Mouse (Mus musculus) mesoderm, embryonic 11.5 days (tissue): ENCODE data around the gene Depp1.
A peak's percentile ranks its signal among the peaks of the same experiment; 100 is the strongest.

Experiments
- DNase-seq: peaks from one replicate; pipeline ENCODE4 v3.0.0-alpha.2; 2012; ENCODE audit warnings: low read depth, low spot score

Gene Depp1

GRCm38 (mm10) chr6:116649811-116650210 is 598 bp upstream of the Depp1 start:
- no peak for DNase-seq

DNA sequence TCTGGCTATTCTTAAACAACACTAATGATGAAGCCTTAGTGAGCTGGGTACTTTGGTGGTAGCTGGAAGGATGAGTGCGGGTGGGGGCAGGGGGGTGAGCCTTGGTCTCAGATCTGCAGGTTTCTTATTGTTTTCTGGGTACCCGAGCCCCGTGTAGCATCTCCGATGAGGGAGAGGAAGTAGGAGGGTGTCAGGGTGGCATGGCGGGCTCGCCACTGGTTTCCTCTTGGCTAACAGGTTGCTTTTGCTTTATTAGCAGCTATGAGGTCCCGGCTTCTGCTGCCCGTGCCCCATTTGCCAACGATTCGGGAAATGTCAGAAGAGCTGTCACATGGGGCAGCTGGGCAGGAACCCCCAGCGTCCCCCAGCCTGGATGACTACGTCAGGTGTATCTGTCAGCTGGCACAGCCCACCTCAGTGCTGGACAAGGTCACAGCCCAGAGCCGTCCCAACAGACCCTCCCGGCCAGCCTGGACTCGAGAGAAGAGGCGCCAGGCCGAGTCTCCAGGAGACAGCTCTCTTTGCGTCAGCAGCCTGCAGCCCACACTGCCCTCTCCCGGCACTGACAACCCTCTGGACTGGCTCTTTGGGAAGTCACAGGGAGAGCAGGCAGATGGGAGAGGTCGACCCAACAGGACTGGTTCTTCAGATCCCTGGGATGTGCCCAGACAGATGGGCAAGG is 1.2 kb downstream of the Depp1 start:
- no peak for DNase-seq

DNA sequence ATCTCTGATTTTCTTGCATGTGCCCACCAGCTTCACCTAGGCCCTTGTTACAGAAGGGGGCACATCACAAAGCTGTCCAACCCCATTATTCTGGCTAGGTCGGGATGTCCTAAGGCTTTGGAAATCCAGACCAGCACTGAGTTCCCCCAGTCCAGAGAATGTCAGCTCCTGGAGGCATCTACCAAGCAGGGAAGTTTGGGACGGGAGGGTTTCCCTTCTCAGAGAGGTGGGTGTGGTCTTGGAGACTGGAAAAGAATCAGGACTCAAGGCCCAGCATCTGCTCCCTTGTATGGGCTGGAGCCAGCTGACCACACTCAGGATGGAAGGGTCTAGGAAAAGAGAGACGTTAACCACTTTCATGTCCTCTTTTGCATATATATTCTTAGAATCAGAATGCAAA is 2.8 kb downstream of the Depp1 start:
- no peak for DNase-seq

DNA sequence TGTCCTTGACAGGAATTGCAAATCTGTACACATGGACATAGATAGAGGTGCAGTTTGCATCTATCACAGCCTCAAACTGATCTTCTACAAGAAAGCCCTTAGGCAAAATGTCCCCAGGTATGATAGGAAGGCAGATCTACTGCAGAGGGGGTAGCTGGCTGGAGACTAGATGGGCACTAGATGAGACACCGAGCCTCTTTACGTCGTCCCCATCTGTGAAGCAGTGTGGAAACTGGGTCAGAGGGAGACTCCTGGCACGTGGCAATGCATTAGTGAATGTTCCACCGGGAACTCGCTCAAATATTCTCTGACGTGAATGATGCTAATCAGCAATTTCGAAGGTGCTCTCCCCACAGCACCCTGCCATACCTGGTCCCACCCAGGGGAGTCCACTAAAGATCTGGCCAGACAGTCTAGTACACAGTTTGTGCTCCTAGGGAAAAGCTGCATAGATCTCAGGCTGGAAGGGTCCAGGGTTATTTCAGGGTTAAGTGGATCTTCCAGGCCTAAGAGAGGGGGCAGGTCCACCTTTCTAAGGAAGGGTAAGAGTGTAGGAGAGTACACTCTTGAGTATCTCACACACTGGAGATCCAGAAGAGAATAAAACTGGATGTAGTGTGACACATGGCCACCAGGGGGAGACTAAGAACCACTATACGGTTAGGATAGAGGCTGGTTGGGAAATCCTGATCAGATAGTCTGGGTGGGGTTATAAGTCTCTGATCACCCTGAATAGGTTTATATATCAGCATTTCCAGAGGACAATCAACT is 3.5 kb downstream of the Depp1 start:
- DNase-seq, result peak; percentile 69

- DNase-seq, result no peak
Measured at GRCm38 (mm10) chr6:116663364-116663763, 13.0 kb downstream of the Depp1 start.

GRCm38 (mm10) chr6:116664031-116664430 is 13.6 kb downstream of the Depp1 start:
- no peak for DNase-seq

GRCm38 (mm10) chr6:116664830-116665229 is 14.4 kb downstream of the Depp1 start:
- DNase-seq, result no peak

DNA sequence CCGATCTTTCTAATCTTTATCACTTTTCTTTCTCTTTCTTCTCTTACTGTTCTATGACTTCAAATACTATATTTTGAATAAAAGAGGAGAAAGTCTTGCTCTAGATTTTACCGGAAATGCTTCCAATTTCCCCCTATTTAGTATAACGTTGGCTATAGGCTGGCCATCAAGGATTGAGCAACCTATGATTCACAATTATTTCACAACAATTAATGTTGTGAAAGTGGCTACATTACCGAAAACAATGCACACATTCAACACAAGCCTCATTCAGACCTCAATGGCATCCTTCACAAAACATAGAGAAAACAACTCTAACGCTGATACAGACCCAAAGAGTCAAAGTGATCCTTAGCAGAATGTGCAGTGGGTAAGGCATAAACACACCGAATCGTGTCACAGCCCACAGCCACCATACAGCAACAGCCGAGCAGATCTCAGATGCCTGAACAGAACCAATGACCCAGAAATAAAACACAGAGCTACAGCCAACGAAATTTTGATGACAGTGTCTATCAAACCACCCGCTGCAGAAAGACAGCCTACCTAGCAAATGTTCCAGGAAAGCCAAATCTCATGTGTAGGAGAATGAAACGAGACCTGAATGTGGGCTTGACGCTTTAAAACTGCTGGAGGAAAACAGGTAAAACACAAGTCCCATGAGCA is 15.8 kb downstream of the Depp1 start:
- DNase-seq, result no peak

DNA sequence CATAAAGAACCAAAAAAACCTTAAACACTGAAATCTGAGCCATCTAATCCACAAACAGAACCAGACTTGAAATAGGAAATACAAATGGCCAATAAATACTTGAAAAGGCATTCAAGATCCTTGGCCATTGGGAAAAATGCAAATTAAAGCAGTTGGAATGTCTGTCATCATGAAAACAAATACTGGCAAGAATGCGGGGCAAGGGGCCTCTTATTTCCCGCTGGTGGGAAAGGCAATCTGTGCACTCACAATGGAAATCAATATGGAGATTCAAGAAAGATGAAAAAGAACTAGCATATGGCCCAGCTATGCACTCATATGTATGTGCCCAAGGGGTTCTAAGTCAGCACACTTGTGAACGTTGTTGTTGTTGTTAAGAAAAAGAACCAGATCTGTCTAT is 16.5 kb downstream of the Depp1 start:
- DNase-seq, result no peak

DNA sequence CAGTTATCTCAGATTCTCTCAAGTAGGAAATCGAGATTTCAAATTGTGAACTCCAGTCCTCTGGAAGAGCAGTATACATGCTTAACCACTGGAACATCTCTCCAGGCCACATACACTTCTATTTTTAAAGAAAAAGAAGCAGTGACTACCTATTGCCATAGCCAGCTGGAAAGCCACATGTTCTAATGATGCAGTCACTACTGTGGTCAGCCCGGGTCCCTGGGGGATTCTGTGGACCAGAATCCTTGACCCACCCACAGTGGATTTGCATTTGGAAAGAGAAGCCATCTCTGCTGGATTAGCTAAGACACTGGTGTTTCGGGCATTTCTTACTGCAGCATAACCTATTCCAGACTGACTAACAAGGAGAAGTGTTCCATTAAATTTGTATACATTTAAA is 17.0 kb downstream of the Depp1 start:
- no peak for DNase-seq

DNA sequence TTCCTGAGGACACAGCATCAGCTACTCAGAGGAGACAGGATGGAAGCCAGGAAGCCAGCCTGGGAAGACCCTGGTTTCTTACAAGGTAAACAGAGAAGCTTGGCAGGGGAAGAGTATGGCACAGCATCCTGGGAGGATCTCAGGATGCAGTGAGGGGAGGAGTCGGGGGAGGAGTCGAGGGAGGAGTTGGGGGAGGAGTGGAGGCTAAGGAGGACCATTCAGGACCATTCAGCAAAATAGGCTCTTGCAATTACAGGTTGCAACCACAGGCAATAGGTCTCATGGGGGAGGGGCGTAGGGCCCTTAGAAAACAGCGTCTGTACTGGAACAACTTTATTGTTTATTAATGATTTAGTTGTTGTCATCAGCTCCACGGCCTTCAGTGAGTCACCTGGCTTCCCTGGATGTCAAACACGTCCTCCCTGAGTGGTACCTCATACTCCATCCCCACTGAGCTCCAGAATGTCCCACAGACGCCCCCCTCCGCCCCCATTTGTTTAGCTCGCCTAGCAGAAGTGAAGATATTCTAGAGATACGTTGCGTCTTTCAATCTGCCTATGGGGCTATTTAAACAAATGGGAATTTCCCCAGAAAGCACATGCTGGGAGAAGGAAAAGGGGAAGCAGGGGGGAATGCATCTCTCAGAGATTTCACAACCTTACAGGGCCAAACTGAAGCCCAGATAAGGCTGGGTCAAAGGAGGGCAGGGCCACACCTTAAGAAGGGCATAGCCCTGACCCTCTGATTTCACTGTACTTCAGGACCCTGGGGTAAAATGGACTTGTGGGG is 18.5 kb downstream of the Depp1 start:
- DNase-seq, result no peak

DNA sequence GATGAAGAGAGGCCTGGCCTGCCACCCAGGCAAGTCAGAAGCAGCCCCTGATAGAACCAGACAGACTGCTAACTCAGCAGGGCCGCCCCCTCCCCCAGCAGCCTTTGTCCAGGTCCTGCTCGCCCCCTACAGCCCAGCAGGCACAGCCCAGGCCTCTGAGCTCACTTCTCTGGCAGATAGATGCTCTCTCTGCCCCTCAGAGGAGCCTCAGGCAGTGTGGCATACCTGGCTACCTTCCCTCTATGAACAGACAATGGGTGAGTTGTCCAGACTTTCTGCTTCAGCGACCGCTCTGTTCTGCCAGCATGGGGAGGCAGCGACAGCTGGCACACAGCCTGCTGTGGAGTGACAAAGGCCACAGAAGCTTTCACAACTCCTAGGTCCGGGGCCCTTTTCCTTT is 19.7 kb downstream of the Depp1 start:
- DNase-seq, result no peak

- peak; percentile 62 for DNase-seq
Measured at GRCm38 (mm10) chr6:116671031-116671430, 20.6 kb downstream of the Depp1 start.

DNA sequence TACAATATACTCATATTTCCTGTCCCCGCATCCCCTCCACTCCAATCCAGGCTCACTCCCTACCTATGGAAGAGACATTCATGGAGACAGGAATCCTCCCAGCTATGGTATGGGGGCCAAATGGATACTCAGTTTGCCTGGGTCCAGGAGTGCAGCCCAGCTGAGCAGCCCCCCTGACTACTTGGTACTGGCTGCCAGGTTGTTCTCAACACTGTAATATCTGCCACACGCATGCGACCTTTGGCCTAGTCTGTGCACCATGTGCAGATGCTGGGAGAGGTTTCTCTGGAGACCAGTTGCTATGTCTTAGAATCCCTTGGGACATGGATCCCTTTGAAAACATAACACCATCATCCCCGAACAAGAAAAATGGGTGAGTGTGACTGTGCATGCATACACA is 21.4 kb downstream of the Depp1 start:
- no peak for DNase-seq

DNA sequence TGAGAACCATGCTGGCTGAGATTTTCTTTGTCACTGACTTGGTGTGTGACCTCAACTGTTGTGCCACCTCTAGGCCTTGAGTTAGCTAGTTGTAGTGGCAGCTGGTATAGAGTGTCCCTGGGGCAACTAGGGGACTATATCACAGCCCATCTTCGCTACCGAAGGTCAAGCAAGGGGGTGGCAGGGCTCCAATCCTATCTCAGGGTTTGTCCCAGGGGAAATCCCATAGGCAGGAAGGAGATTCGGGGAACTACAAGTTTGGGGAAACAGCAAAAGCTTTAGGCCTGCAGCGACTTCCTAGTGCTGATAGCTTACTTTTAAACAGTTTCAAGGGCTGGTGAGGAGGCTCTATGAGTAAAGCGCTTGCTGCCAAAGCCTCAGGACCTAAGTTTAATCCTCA is 21.9 kb downstream of the Depp1 start:
- no peak for DNase-seq

DNA sequence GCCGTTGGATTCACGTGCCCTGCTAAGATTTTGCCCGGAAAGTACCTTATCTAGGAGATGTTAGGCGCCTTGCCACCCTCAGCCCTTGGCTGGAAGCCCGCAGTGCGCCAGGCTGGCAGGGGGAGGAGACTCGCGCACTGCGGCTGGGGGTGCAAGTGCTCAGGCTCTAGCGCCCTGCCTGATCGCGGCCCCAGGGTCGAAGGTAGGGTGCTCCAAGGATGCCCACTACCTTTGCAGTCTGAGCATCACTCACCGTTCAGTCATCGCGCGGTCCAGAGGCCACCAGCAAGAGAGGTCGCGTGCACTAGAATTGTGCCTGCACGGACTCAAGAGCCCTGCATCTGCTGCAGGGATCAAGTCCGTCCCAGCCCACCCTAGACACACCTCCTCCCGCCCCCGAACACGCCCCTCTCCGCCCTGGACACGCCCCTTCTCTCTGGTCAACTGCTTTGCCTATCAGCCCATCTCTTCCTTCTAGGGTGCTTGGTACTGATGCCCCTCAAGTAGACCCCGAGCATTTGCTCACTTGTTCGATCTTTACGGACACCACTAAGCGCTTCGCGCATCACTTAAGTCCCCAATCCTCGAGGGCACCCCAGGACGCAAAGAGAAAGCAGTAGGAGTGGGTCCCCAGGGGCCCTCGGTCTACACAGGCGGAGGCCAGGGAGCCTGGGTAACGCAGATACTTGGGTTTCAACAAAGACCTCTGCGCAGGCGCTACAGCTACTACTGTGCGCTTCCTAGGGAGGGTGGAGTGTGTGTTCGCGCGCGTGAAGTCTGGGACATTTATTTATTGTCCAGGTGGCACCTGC is 23.3 kb downstream of the Depp1 start, which contains the start of gene Rassf4:
Rassf4 (minus strand) TSS at position 482 of the 812 bp plus-strand sequence.
- peak; percentile 91 for DNase-seq

DNA sequence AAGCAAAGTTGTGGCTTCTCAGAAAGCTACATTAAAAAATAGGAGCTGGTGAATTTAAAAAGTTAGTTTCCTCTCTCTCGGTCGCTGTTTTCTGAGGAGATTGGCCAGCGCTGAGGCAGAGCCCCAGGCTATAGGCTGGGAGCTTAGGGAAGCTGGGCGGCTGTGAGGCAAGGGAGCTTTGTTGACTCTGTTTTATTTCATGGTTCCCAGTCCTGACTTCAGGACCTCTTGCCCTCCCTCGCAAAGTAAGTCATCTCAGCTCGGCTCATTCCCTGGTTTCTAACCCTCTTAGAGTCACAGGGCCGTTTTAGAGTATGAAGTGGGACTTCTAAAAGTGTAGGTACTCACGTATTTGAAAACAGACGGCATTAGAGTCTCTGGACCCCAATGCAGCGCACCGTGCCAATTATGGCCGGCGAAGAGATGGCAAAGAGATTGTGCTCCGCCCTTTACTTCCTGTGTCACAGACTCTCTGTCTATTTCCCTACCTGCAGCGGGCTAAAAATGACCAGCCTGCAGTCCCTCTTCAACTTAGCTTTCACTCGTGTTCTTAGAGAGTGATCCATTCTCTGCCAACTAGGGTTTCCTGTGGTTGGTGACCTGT is 24.0 kb downstream of the Depp1 start:
- DNase-seq, result no peak

GRCm38 (mm10) chr6:116676355-116676913 is 26.0 kb downstream of the Depp1 start:
- no peak for DNase-seq

DNA sequence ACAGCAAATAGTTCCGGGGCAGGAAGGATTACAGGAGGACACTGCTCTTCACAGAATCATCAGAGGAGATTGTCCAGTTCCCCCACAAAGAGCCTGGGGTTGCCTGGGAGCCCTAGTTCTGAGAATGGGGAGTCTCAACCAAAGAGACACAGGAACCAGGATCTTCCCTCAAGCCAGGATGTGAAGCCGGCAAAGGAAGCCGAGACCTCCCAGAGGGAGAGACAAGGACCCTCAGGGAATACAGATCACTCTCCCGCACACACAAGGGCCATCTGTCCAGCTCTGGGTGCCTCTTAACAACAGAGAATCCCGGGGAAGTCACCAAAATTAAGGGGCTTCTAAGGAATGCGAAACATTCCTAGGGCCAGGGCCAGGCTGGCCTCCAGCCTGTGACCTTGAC is 26.9 kb downstream of the Depp1 start:
- DNase-seq, result no peak

DNA sequence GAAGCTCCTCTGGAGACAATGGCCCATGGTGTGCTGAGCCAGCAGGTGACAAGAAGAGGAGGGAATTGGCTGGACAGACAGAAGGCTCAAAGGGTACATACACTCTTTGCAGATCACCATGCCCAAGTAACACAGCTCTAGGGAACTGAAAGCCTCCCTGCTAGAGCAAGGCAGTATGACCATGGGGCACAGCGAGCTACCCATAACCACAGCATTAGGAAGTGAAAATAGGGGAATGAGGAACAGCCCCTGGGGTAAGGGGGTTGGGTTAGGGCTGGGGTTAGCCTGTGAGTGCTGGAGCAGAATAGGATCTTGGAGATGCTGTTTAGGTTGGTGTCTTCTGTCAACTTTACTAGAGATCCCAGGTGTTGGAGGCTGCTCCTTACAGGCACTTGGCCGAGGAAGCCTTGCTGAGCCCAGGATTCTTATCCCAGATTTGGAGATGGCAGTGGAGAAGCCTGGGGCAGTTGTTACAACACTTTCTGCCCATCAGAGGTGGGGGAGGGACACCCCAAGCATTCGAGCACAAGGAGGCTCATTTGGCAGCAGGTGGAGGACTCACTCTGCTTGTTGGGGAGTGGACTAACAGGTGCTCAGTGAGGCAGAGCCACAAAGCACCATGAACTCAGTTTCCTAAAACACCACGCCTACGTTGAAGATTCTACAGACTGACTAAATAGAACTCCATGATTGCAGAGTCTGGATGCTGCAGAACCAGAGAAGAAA is 29.3 kb downstream of the Depp1 start:
- DNase-seq, result no peak
